Mouse (Mus musculus) brain, embryonic 14.5 days (tissue): Measurements from ENCODE around the gene Cnrip1.

ENCODE experiments used
- CTCF ChIP-seq: fragments of 200-500 bp; IDR thresholded peaks from 2 replicates; pipeline ENCODE4 v1.5.1; 2012; ENCODE audit warnings: inconsistent platforms, mild to moderate bottlenecking, moderate library complexity, borderline replicate concordance; ENCODE audit not compliant: insufficient read depth, insufficient read length; ENCODE audit errors: extremely low read depth
- POLR2A ChIP-seq: fragments of 200-500 bp; IDR thresholded peaks from 2 replicates; pipeline ENCODE4 v1.6.1; 2012; ENCODE audit warnings: mild to moderate bottlenecking, inconsistent platforms, borderline replicate concordance; ENCODE audit not compliant: poor library complexity, insufficient read depth, insufficient read length, severe bottlenecking; ENCODE audit errors: extremely low read depth

- no peak for TF ChIP-seq CTCF
- no peak for TF ChIP-seq POLR2A
These were observed 32.1 kb downstream of the Cnrip1 start for GRCm38 (mm10) chr11:17083455-17083854.
